Mouse (Mus musculus): ENCODE data around the gene Adad2.
A peak's percentile ranks its signal among the peaks of the same experiment; 100 is the strongest.

Adad2 gene

DNA sequence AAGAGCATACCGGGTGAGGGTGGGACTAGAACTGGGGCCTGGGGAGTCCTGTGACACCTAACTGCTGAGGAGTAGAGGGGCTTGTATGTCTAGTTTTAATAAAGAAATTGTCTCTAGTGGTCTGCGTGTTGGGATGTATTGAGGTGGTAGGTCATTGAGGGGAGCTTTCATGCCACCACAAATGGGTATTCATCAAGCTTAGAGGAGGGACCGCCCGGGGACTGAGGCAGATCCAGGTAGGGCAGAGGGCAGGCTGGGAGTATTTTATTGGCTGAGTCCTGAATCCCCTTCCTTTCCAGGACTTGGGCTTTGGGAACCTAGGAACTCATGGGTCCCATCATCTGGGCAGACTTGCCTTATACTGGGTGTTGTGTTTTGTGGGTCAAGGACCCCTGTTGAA is 4.3 kb downstream of the Adad2 start:
- DNase-seq (ENCODE audit: low spot score in 2 of 2) = no peak

DNA sequence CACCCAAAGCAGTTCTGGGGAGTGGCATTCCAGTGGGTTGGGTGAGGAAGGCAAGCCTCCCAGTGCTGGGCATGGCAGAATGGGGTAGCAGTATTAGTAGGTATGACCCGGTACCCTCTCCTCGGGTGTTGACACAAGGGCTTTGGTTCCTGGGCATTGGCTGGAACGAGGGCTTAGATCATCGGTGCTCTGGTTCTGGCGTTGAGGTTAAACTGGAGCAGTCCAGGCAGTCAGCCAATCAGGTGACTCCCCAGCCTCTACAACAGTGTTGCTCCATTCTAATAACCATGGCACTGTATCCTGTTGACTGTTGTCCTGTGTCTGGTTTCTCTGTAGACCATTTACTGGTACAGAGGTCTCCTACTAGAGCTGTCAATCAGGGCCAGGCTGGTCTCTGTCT is 5.0 kb downstream of the Adad2 start:
- DNase-seq (ENCODE audit: low spot score in 2 of 2) = no peak

DNA sequence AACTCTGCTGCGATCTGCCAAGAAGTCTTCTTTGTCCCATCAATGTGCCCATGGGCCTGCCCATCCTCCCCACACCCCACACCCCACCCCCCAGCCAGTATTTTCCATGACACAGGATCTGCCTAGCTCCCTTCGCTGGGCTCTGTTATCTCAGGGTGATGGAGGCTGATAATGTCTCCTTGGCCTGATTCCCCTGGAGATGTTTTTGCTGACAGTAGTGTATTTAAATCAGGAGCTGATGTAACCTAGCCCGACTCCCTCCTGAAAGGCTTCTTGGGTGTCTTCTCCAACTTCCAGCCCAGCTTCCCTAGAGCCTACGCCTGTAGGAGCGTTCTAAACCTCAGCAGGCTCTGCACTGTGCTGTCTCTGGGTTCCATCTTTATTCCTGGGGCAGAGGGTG is 6.3 kb downstream of the Adad2 start:
- no peak for DNase-seq (ENCODE audit: low spot score in 2 of 2)

DNA sequence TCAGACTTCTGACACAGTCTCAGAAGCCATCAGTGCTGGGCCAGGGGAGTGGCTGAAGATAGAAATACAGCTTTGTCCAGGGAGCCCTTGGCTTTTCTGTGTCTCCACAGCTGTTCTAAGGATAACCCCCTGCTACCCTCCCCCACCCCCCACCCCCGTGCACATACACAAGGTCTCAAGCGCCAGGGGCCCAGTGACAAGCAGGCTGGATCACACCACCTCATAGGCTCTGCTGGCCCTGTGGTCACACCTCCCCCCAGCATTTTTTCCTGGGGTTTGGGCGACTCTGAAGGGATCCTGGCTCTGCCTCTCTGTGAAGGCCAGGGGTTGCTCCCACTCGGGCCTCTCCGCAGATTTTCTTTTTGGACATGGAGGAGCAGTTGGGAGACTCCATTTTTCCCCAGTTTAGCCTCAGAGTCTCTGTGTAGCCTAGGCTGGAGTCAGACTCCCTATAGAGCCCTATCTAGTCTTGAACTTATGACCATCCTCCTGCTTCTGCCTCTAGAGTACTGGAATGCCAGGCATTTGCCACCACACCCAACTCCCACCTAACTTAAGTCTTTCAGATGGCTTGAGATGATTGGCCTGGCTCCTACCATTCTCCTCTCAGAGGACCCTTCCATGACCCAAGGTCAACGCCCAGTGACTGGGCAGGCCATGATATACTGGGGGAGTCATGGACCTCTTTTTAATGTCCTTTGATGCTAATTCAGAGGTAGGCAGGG is 7.7 kb downstream of the Adad2 start:
- DNase-seq (ENCODE audit: low spot score in 2 of 2) = no peak

DNA sequence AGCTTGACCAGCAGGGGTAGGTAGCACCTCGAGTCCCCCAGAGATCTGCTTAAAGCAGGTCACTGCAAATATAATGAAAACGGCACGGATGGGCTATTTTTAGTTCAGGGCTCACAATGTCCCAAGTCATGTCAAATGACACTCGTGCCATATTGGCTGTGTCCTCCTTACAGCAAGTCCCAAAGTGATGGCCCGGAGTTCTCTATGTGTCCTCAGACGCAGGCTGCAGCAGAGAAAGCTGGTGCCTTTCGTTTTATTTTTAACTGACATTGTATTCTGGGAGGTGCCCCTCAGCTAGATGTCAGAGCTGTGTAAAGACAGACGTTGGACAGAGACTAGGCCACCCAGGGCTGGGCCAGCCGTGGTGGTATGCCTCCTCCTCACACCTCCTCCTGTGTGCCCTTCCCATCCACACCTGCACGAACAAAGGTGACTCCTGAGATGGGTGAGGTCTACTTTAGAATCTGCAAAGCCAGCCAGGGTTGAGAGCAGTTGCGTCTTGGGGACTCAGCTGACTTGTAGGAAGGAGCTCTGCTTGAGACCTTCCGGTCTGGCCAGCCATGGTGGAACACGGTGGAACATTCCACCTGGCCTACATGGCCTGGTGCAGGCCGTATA is 8.4 kb downstream of the Adad2 start:
- DNase-seq (ENCODE audit: low spot score in 2 of 2) = no peak

DNA sequence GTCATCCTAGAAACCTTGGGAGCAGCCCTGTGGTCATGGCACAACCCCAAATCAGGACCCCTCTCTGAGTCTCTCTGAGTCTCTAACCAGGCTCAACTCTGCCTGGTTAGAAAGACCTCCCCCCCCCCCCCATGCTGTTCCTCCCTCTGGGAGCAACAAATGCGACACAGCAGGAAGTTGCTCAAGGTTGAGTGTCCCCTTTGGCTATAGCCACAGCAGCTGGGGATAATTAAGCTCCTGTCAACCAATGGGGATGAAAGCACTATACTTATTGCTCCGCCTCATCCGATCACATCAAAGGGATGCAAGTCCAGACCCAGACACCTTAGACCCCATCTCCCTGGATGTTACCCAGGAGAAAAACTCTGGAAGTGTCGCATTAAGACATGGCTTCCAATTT is 10.0 kb downstream of the Adad2 start:
- no peak for DNase-seq (ENCODE audit: low spot score in 2 of 2)

DNA sequence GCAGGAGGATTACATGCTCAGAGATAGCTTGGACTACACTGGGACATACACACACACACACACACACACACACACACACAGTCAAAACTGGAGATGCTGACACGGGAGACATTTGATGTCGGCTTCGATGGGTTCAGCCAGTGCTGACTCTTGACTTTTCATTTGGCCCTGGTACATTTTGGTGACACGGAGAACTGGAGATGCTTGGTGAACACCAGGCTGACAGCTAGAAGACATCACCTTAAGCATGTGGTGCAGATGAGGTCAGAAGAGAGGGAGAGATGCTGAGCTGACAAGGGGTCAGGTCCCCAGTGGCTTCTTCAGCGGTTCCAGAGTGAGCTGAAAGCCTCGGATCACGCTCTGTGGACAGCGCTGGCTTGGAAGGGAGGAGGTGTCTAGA is 10.5 kb downstream of the Adad2 start:
- DNase-seq (ENCODE audit: low spot score in 2 of 2) = no peak

DNA sequence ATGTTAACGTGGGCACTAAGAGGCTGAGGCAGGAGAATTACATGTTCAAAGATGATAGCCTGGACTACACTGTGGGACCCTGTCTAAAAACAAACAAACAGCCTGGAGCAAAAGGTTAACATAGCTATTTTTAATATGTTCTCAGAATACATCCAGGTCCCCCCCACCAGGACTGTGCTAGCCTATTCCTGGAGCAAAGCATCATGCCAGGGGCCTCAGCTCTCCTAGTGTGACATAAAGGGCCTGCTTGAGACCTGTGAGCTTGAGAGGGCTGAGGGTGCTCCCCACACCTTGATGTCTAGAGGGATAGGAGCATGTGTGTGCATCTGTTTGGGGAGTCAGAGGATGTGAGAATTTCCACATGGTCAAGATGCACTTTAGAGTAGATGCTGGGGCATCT is 11.2 kb downstream of the Adad2 start:
- DNase-seq (ENCODE audit: low spot score in 2 of 2) = no peak

DNA sequence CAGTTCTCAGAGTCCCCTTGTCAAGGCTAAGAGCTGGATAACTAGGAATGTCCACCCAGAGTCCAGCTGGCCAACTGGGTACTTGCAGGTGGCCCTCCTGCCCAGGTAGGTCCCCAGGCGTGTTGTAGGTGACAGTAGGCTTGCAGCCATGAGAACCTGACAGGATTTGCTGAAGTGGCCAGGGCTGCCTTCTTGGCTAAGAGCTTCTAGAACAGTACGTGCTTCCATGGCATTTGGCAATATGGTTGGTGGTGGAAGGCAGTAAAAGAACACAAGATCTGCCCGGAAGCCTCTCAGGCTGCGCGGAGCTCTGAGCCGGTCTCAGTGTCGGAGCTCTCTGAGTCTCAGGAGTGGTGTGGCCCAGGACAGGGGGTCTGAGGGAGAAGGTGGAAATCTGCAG is 12.4 kb downstream of the Adad2 start:
- DNase-seq (ENCODE audit: low spot score in 2 of 2) = no peak

DNA sequence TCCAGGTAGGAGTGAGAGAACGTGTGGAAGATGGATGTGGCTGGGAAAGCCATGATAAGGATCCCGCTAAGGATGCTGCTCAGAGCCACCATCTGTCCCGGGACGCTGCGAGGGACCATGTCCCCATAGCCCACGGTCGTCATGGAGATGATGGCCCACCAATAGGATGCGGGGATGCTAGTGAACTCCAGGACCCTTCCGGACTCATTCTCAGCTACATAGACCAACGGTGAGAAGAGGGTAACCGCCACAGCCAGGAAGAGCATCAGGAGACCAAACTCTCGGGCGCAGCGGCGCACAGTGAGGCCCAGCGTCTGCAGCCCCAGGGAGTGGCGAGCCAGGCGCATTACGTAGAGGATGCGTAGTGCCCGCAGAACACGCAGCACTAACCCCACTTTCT is 13.2 kb downstream of the Adad2 start:
- no peak for DNase-seq (ENCODE audit: low spot score in 2 of 2)

DNA sequence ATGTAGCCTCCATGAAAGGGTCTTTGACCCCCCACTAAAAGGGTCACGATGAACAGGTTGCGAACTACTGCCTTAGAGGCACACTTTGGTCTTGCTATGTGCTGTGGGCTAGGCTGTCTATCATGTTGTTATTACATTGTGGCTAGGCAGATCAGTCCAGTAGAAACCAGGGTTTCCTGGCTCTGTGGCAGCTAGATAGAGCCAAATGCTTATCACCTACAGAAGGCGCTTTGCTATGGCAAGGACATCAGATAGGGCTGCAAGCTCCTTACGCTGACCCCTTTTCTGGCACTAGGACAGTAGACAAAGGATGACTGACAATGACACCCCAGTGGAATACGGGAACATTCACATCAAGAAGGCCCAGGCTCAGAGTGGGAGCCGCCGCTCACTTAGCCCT is 14.7 kb downstream of the Adad2 start:
- DNase-seq (ENCODE audit: low spot score in 2 of 2) = no peak

DNA sequence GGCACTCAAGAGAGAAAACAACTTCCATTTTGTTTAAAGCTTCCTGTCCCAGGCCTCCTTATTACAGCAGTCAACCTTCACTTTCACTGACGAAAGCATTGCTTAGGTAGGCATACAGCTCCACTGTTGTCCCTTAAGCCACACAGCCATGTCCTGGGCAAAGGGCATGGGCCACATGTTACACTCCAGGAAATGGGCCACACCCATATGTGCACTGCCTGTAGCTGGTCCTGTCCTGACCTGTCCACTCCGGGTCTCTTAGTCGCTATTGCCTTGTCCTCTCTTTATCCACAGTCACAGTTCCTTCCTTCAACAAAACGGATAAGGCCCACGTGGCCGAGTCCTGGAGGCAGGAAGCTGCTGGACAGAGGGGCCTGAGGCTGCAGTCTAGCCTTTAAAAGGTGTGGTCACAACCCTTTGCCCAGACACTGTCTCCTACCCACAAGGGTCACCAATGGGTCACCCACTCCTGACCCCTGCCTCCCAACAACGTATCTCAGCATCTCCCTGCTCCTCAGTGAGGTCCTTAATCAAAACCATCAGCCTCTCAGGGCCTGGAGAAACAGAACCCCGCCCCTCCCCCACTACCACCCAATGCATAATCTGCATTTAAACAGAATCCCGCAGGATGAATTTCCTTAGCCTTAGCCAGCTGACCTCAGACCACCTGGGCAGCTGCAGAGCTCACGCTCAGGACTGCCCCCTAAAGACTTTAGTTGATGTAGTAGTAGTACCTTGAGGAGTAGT is 15.2 kb downstream of the Adad2 start:
- no peak for DNase-seq (ENCODE audit: low spot score in 2 of 2)

DNA sequence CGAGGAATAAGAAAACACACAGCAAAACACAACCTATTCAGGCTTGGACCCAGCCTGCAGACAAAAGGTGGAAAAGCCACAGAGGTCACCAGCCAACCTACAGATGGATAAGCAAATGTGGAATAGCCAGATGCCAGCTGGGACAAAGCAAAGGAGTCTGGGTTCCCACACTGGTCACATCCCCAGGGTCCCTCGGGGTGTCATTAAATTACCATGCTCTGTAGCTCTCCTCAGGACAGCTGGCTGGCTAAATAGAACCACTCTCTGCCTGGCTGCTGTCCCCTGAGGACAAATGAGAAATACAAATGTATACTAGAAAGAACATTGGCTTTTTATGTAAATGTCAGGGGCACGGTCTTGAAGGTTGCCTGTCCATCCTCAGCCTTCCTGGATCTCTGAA is 18.3 kb downstream of the Adad2 start:
- no peak for DNase-seq (ENCODE audit: low spot score in 2 of 2)

DNA sequence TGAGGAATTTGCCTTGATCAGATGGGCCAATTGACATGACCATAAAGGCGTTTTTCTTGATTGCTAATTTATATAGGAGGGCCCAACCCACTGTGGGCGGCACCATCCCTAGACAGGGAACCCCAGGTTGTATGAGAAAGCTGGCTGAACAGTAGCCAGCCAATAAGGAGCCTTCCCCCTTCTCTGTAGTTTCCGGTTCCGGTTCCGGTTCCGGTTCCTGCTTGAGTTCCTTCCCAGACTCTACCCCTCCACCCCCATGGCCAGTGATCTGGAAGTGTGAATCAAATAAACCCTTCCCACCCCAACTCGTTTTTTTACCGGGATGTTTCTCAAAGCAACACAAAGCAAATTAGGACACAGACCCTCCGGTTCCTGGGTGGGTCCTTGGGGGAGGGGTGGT is 19.7 kb downstream of the Adad2 start:
- DNase-seq (ENCODE audit: low spot score in 2 of 2) = no peak

DNA sequence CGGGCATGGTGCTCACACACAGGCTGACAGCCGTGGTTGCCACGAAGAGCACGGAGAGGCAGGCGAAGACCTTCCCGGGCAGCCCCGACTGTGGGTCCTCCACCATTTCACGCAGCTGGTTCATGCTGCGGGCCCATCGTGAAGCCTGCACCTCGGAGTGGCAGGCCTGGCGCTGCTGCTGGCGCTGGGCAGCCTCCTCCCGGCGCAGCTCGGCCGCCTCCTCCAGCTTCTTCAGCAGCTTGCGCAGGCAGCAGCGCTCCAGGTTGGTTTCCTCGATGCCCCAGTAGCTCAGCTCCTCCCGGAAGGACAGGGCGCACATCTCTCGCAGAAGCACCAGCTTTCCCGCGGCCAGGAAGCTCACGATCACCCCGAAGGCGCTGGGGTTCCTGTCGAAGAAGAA is 20.4 kb downstream of the Adad2 start:
- DNase-seq (ENCODE audit: low spot score in 2 of 2) = no peak

DNA sequence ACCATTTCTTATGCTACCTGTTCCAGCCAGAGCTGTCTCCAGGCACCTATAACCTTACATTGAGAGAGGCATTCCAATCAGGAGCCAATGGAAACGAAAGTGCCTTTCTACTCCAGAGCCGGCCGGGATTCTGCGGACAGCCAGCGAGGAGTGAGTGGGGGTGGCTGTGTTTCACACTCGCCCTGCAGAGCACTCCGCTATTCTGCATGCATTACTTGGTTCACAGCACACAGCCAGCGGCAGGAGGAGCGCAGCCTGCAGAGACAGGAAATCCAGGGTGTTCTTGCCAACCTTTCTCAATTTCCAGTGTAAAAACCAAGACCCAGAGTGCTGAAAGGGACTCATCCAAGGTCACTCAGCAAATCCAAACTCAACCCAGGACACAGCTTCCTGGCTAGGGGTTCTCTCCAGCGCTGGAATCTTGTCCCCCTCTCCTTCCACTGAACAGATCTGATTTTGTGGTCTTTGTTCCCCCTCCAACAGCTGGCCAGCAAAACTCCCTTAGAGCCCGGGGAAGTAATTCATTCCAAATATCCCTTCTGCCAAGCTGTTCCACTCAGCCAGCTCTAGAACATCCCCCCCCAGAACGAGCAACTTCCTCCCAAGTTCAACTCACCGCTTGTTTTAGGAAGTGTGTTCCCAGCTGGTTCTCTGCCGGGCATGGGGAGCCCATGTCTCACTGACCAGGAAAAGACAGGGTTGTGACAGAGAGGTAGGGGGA is 22.2 kb downstream of the Adad2 start:
- peak in 1 of 2 experiments; percentile 8 for DNase-seq (ENCODE audit: low spot score in 2 of 2)

DNA sequence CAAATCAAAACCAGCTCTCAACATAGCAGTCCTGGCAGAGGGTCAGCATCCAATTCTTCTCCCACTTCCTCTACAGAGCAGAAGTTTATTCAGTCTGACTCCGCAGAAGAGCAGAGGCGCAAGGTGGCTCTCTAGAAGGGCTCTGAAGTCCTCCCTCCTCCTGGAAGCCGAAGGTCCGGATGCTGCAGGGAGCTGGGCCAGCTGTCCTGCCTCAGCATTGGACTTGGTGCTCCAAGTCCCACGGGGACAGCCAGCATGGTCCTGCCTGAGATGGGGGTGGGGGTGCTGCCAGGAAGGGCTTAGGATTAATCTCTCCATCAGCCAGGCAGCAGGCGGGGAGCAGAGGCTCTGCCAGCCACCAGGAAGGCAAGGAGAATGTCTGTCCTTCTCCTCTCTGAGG is 22.8 kb downstream of the Adad2 start, which contains the start of gene Kcng4:
Gene Kcng4, minus strand, starts transcription at position 303 of the 400 bp plus-strand sequence.
- no peak for DNase-seq (ENCODE audit: low spot score in 2 of 2)

DNA sequence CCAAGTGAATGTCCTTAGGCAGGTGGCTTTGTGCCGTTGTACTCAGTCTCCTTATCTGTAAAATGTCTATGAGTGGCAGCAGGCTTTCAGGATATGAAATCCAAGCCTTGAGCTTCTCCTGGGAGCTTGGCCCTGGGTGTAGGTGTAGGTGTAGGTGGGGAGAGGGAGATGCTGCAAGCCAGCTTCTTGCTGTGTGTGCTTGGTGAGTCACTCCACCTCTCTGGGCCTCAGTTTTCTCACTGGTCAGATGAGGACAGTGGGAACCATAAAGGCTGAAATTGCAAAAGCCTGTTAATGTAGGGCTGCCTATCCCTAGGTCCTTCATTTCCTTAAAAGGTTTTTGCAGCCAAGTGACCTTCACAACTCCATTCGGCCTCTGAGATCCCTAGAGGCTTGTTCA is 23.4 kb downstream of the Adad2 start:
- peak in 1 of 2 experiments; percentile 5 for DNase-seq (ENCODE audit: low spot score in 2 of 2)

DNA sequence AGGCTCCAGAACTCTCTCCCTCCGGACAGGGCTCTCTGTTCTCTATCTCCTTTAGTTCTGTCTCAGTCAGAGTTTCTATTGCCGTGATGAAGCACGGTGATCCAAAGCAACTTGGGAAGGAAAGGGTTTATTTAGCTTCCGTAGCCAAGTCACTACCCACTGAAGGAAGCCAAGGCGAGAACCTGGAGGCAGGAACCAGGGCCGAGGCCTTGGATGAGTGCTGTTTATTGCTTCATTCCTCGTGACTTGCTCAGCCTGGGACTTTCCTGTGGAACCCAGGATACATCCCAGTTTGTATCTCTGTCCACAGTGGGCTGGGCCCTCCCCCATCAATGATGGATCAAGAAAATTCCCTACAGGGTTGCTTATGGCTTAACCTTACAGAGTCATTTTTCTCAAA is 24.2 kb downstream of the Adad2 start:
- DNase-seq (ENCODE audit: low spot score in 2 of 2) = no peak

DNA sequence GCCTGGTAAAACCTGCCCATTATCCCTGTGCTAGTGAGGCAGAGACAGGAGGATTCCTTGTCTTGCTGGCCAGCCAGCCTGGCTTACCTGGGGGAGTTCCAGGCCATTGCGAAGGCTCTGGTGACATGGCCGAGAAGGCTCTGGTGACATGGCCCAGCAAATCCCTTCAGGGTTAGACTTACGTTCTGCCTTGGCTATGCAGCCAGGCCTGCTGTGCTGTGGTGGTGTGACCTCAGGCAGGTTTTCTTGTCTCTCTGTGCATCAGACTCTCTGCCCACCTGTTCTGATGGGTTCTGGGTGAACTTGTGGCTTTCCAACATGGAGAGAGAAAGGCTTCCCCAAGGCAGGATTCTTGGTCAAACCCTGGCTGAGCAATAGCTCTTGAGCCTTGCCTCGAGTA is 24.8 kb downstream of the Adad2 start:
- DNase-seq (ENCODE audit: low spot score in 2 of 2) = no peak

DNA sequence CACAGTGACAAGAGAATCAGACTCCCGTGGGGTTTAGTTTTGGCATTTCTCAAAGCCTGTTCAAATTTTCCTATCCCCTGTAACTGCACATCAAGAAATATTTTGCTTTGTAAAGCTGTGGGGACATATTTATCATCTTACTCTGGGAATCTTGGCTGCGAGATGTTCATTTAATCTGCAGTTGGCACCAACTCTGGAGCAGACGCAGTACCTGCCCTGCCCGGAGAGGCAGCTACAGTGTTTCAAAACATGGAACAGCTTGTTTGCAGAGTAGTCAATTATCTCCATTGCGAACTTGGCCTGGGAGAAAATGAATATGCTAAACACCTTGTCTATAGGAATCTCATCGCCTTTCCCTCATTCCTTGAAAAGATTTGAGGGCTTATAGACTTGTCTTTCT is 25.7 kb downstream of the Adad2 start:
- DNase-seq (ENCODE audit: low spot score in 2 of 2) = no peak

DNA sequence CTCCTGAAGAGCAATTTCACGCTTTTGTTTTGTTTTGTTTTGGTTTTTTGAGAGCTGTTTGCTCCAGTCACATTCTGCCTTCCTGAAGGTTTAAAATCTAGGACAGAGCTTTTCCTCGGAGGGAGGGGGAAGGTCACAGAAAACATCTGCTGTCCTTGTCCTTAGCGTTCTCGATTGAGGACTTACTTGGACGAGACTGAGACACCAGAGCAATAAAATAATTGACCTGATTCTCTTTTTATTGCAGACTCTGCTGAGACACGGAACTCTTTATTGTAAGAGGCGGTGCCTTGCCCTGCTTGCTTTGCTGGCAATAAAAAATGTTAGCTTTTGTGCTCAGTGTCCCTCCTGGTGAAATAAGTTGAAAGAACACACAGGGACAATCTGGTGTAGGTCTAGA is 27.3 kb downstream of the Adad2 start:
- DNase-seq (ENCODE audit: low spot score in 2 of 2) = no peak

All from right cerebral cortex, adult 2 months (tissue).